Mouse (Mus musculus): ENCODE data around the gene Asxl2. TPM values are rescaled to one million over a fixed set of nuclear protein-coding genes. Genes with fewer than 3 reads are reported as not detected.

Gene Asxl2
- polyA plus RNA-seq (2014; fragmentation: Nextera tagmentation; extraction: Ambion mirVana): 19.7 and 21.5 TPM in 2 replicates

DNA sequence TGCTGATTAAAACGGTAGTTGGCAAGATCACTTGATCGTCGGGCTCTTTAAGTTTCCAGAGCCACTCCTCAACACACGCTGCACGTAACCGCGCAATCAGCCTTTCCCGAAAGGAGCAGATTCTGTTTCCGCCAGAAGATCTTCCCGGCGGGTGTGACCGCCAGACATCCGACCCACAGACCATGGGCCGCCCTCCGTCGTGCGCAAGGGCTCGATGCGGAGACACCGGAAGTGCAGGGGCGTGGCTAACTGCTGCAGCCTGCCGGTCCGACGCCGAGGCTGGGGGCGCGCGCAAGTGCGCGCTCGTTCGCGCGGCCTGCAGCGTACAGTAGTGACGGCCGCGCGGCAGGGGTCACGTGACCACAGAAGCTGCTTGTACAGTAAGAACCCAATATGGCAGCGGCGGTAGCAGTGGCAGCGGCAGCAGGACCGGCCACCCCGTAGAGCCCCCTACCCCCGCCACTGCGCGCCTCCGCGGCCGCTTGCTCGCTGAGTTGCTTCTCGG is at the start of gene Asxl2:
Gene Asxl2, plus strand, starts transcription at position 328 of the 505 bp plus-strand sequence.
- peaks cover 18% of the 10 kb centered on the region; the same call in 1 of the 2 replicates for H3K4me1 ChIP-seq (replicated peaks; ENCODE audit: control insufficient read depth, insufficient read depth, low read length)

DNA sequence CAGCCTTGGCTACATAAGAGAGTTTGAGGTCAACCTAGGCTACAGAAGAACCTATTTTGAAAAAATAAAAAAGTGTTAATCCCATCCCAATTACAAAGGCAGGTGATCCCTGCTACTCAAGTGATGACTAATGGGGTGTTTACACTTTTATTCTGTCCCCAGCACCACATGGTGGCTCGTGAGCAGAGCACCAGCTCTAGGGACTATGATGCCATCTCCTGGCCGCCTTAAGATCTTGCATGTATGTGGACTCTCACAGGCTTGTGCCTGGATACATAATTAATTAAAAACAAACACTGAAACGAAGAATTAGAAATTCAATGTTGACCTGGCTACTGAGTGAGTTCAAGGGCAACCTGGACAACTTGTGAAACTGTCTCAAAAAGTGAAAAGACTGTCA is 49.5 kb upstream of the Asxl2 start:
- WGBS: 30% methylated on average over 3 of the region's 3 CpGs
- Histone ChIP-seq H3K9me3 (ENCODE audit: control insufficient read depth, low read length) (no peaks in the 10 kb centered on the region), H3K27ac (ENCODE audit: low read depth) (no peak overlapping the region), H3K4me2 (ENCODE audit: low read length) (no peak overlapping the region), H3K9ac (ENCODE audit: low read length) (no peak overlapping the region), H3K36me3 (ENCODE audit: control insufficient read depth, insufficient read depth, low read length) (peaks cover 21% of the 10 kb centered on the region; the same call in 1 of the 2 replicates), H3K4me3 (ENCODE audit: low read depth, low read length) (no peak overlapping the region), H3K27me3 (replicated peaks; ENCODE audit: control insufficient read depth, insufficient read depth, low read length) (no peaks in the 10 kb centered on the region), H3K4me1 (replicated peaks; ENCODE audit: control insufficient read depth, insufficient read depth, low read length) (no peaks in the 10 kb centered on the region)
- DNase-seq (ENCODE audit: low spot score): no peak
- no peak for ATAC-seq (replicated peaks; ENCODE audit: low FRiP score, low TSS enrichment, low read depth)

More for the DNA sequence above, at the start of gene Asxl2:
- under 1% methylated on average over 53 of the region's 53 CpGs for WGBS
- peak within 1 kb of the TSS; percentile 95 for H3K4me3 ChIP-seq (ENCODE audit: low read depth, low read length)
- H3K9me3 ChIP-seq (ENCODE audit: control insufficient read depth, low read length): no peaks in the 10 kb centered on the region
- peak within 1 kb of the TSS; percentile 96 for H3K27ac ChIP-seq (ENCODE audit: low read depth)
- peak within 1 kb of the TSS; percentile 84 for H3K4me2 ChIP-seq (ENCODE audit: low read length)
- peak within 1 kb of the TSS; percentile 93 for H3K9ac ChIP-seq (ENCODE audit: low read length)
- H3K36me3 ChIP-seq (ENCODE audit: control insufficient read depth, insufficient read depth, low read length): no peaks in the 10 kb centered on the region
- no peaks in the 10 kb centered on the region for H3K27me3 ChIP-seq (replicated peaks; ENCODE audit: control insufficient read depth, insufficient read depth, low read length)
- DNase-seq (ENCODE audit: low spot score): peak; percentile 97
- peak; percentile 96 for ATAC-seq (replicated peaks; ENCODE audit: low FRiP score, low TSS enrichment, low read depth)

DNA sequence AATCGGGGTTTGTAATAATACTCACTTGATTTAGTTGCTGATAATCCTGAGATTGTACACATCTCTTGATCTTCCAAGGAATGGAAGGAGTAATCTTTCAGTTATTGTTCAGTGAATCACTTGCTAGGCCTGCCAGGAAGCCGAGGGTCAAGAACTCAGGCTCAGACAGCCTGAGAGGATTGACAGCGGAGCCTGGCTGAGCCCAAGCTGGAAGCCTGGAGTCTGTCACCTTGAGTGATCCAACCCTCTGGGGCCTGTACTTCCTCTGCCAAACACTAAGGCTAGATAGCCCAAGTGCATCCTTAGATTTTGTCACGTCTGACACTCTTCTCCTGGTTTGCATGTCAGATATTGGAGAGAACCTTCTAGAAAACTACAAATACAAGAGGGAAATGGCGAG is 48.9 kb upstream of the Asxl2 start:
- WGBS: 68% methylated on average over 5 of the region's 5 CpGs
- Histone ChIP-seq H3K4me3 (ENCODE audit: low read depth, low read length) (no peak overlapping the region), H3K9ac (ENCODE audit: low read length) (no peak overlapping the region), H3K4me2 (ENCODE audit: low read length) (no peak overlapping the region), H3K4me1 (replicated peaks; ENCODE audit: control insufficient read depth, insufficient read depth, low read length) (no peaks in the 10 kb centered on the region), H3K9me3 (ENCODE audit: control insufficient read depth, low read length) (no peaks in the 10 kb centered on the region), H3K36me3 (ENCODE audit: control insufficient read depth, insufficient read depth, low read length) (peaks cover 24% of the 10 kb centered on the region; the same call in 1 of the 2 replicates), H3K27ac (ENCODE audit: low read depth) (no peak overlapping the region), H3K27me3 (replicated peaks; ENCODE audit: control insufficient read depth, insufficient read depth, low read length) (no peaks in the 10 kb centered on the region)
- ATAC-seq (replicated peaks; ENCODE audit: low FRiP score, low TSS enrichment, low read depth) (no peak), DNase-seq (ENCODE audit: low spot score) (no peak)

DNA sequence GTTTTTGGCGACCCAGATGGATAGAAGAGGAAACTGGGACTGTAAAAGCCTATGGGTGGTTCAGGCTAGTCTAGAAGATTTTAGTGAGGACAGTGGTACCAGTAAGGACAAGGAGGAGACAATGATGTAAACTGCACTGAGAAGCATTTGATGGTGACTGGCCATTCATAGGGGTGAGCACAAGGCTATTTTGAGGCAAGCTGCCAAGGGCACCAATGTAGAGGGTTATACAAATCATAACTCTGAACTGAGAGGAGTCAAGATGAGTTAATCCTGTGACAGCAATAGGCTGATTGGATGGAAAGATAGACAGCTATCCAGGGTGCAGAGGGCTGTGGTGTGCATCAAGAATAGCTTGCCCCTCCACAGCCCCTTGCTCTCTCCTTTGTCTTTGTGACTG is 41.8 kb upstream of the Asxl2 start:
- no peaks in the 10 kb centered on the region for H3K27me3 ChIP-seq (replicated peaks; ENCODE audit: control insufficient read depth, insufficient read depth, low read length)
- no peaks in the 10 kb centered on the region for H3K9me3 ChIP-seq (ENCODE audit: control insufficient read depth, low read length)
- no peaks in the 10 kb centered on the region for H3K4me1 ChIP-seq (replicated peaks; ENCODE audit: control insufficient read depth, insufficient read depth, low read length)
- no peak overlapping the region for H3K27ac ChIP-seq (ENCODE audit: low read depth)
- ATAC-seq (replicated peaks; ENCODE audit: low FRiP score, low TSS enrichment, low read depth) (no peak), DNase-seq (ENCODE audit: low spot score) (no peak)
- H3K4me2 ChIP-seq (ENCODE audit: low read length): no peak overlapping the region
- no peak overlapping the region for H3K4me3 ChIP-seq (ENCODE audit: low read depth, low read length)
- WGBS: 61% methylated on average over 1 of the region's 1 CpGs
- H3K36me3 ChIP-seq (ENCODE audit: control insufficient read depth, insufficient read depth, low read length): peaks cover 39% of the 10 kb centered on the region
- H3K9ac ChIP-seq (ENCODE audit: low read length): no peak overlapping the region

DNA sequence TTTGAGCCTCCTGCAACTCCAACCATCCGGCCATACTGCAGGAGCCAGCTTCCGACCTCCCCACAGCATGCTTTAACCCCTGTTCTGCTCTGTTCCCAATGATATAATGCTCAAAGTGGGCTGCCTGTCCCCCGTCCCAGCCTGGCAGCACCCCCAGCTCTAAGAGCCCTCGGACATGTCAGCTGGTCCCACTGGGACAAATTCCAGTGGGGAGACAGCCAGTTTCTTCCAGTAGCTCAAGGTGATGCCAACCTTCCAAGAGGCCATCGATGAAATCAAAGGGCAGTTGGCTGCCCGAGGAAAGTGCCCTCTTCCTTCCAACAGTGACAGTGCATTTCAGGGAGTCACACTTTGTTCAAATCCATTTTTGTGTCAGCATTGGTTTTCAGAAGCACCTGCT is 41.4 kb upstream of the Asxl2 start:
- H3K27ac ChIP-seq (ENCODE audit: low read depth): no peak overlapping the region
- WGBS: 81% methylated on average over 6 of the region's 6 CpGs

DNA sequence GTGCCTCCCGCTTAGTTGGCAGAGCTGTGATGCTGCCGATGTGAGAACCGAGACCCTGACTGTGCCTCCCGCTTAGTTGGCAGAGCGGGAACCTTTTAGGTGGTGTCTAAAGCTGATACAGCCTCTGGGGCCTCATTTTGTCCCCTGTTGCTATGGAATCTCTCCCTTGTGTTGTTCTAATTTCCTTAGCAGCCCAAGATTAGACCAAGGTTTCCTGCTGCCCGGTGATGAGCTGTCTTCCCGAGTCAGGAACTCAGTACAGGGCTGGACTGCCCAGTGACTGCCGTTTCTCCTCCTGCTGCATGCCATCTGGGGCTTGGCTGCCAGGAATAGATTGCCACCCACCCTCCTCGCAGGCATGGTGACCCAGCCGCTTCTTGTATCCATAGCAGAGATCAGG is 40.7 kb upstream of the Asxl2 start:
- Histone ChIP-seq H3K27me3 (replicated peaks; ENCODE audit: control insufficient read depth, insufficient read depth, low read length) (no peaks in the 10 kb centered on the region), H3K9ac (ENCODE audit: low read length) (no peak overlapping the region), H3K27ac (ENCODE audit: low read depth) (no peak overlapping the region), H3K4me1 (replicated peaks; ENCODE audit: control insufficient read depth, insufficient read depth, low read length) (no peaks in the 10 kb centered on the region), H3K36me3 (ENCODE audit: control insufficient read depth, insufficient read depth, low read length) (peaks cover 40% of the 10 kb centered on the region), H3K4me3 (ENCODE audit: low read depth, low read length) (no peak overlapping the region), H3K4me2 (ENCODE audit: low read length) (no peak overlapping the region), H3K9me3 (ENCODE audit: control insufficient read depth, low read length) (no peaks in the 10 kb centered on the region)
- ATAC-seq (replicated peaks; ENCODE audit: low FRiP score, low TSS enrichment, low read depth): no peak
- WGBS: 76% methylated on average over 10 of the region's 10 CpGs
- DNase-seq (ENCODE audit: low spot score): no peak

More for the DNA sequence above, 41.4 kb upstream of the Asxl2 start:
- no peak overlapping the region for H3K9ac ChIP-seq (ENCODE audit: low read length)
- DNase-seq (ENCODE audit: low spot score) (no peak), ATAC-seq (replicated peaks; ENCODE audit: low FRiP score, low TSS enrichment, low read depth) (no peak)
- H3K9me3 ChIP-seq (ENCODE audit: control insufficient read depth, low read length): no peaks in the 10 kb centered on the region
- no peaks in the 10 kb centered on the region for H3K27me3 ChIP-seq (replicated peaks; ENCODE audit: control insufficient read depth, insufficient read depth, low read length)
- no peaks in the 10 kb centered on the region for H3K4me1 ChIP-seq (replicated peaks; ENCODE audit: control insufficient read depth, insufficient read depth, low read length)
- H3K4me2 ChIP-seq (ENCODE audit: low read length): no peak overlapping the region
- no peak overlapping the region for H3K4me3 ChIP-seq (ENCODE audit: low read depth, low read length)
- H3K36me3 ChIP-seq (ENCODE audit: control insufficient read depth, insufficient read depth, low read length): peaks cover 39% of the 10 kb centered on the region

DNA sequence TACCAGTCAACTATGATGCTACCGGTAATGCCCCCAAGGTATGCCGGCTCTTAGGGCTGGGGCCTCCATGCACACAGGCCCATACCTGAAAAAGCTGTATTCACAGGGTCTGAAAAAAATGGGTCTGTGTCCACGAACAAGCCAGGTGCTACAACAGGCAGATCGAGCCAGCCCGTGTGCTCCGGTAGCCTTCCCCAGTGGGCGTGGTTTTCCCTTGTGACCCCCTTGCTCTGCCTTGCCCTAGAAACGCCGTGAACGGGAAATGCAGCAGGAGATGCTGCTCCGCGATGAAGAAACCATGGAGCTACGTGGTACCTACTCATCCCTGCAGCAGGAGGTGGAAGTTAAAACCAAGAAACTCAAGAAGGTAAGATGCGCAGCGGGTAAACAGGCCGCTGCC is 38.8 kb upstream of the Asxl2 start:
- DNase-seq (ENCODE audit: low spot score): no peak
- no peaks in the 10 kb centered on the region for H3K4me1 ChIP-seq (replicated peaks; ENCODE audit: control insufficient read depth, insufficient read depth, low read length)
- no peak overlapping the region for H3K9ac ChIP-seq (ENCODE audit: low read length)
- H3K4me3 ChIP-seq (ENCODE audit: low read depth, low read length): no peak overlapping the region
- WGBS: 88% methylated on average over 16 of the region's 16 CpGs
- H3K36me3 ChIP-seq (ENCODE audit: control insufficient read depth, insufficient read depth, low read length): peaks cover 39% of the 10 kb centered on the region
- no peak for ATAC-seq (replicated peaks; ENCODE audit: low FRiP score, low TSS enrichment, low read depth)
- no peak overlapping the region for H3K4me2 ChIP-seq (ENCODE audit: low read length)
- no peaks in the 10 kb centered on the region for H3K27me3 ChIP-seq (replicated peaks; ENCODE audit: control insufficient read depth, insufficient read depth, low read length)
- H3K9me3 ChIP-seq (ENCODE audit: control insufficient read depth, low read length): no peaks in the 10 kb centered on the region
- H3K27ac ChIP-seq (ENCODE audit: low read depth): no peak overlapping the region

DNA sequence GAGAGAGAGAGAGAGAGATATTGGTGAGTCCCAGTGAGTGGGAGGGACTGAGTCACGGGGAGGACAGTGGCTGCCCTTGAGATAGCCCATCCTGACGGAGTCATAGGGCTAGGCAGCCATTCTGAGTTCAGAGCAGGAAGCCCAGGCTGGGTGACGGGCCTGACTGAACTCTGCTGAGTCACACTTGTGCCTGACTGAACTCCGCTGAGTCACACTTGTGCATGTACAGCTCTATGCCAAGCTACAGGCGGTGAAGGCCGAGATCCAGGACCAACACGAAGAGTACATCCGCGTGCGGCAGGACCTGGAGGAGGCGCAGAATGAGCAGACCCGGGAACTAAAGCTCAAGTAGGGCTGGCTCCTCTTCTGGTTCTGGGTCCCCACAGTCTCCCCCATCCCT is 37.3 kb upstream of the Asxl2 start:
- H3K27ac ChIP-seq (ENCODE audit: low read depth): no peak overlapping the region
- ATAC-seq (replicated peaks; ENCODE audit: low FRiP score, low TSS enrichment, low read depth) (no peak), DNase-seq (ENCODE audit: low spot score) (no peak)
- no peaks in the 10 kb centered on the region for H3K9me3 ChIP-seq (ENCODE audit: control insufficient read depth, low read length)
- no peaks in the 10 kb centered on the region for H3K4me1 ChIP-seq (replicated peaks; ENCODE audit: control insufficient read depth, insufficient read depth, low read length)
- H3K27me3 ChIP-seq (replicated peaks; ENCODE audit: control insufficient read depth, insufficient read depth, low read length): no peaks in the 10 kb centered on the region
- WGBS: 91% methylated on average over 12 of the region's 12 CpGs
- H3K4me3 ChIP-seq (ENCODE audit: low read depth, low read length): no peak overlapping the region
- no peak overlapping the region for H3K4me2 ChIP-seq (ENCODE audit: low read length)
- no peak overlapping the region for H3K9ac ChIP-seq (ENCODE audit: low read length)
- peaks cover 43% of the 10 kb centered on the region for H3K36me3 ChIP-seq (ENCODE audit: control insufficient read depth, insufficient read depth, low read length)

DNA sequence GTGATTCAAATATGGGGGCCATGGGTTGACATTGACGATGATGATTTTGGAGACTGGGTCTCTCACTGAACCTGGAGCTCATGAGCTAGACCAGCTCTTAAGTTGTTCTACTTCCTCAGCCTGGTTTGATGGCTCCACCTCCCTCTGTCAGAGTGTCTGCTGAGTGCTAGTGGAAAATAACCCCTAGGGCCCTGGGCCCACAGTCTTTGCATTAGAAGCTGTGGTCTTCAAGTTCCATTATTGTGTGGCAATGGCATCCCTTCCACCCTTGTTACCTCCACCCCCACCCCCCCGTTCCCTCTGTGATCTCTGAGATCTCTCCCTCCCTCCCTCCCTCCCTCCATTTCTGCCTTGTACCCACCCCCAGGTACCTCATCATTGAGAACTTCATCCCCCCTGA is 36.6 kb upstream of the Asxl2 start:
- no peaks in the 10 kb centered on the region for H3K4me1 ChIP-seq (replicated peaks; ENCODE audit: control insufficient read depth, insufficient read depth, low read length)
- WGBS: 93% methylated on average over 2 of the region's 2 CpGs
- no peak overlapping the region for H3K4me3 ChIP-seq (ENCODE audit: low read depth, low read length)
- H3K9me3 ChIP-seq (ENCODE audit: control insufficient read depth, low read length): no peaks in the 10 kb centered on the region
- no peak overlapping the region for H3K9ac ChIP-seq (ENCODE audit: low read length)
- DNase-seq (ENCODE audit: low spot score) (no peak), ATAC-seq (replicated peaks; ENCODE audit: low FRiP score, low TSS enrichment, low read depth) (no peak)
- no peaks in the 10 kb centered on the region for H3K27me3 ChIP-seq (replicated peaks; ENCODE audit: control insufficient read depth, insufficient read depth, low read length)
- H3K36me3 ChIP-seq (ENCODE audit: control insufficient read depth, insufficient read depth, low read length): peaks cover 45% of the 10 kb centered on the region
- no peak overlapping the region for H3K4me2 ChIP-seq (ENCODE audit: low read length)
- no peak overlapping the region for H3K27ac ChIP-seq (ENCODE audit: low read depth)

Data from intestine, embryonic 14.5 days (tissue).